Mouse (Mus musculus) midbrain, embryonic 12.5 days (tissue): ENCODE measurements around the gene Atxn10. TPM values are rescaled to one million over a fixed set of nuclear protein-coding genes. Genes with fewer than 3 reads are reported as not detected.

Source experiments
- ATAC-seq: fragments of 200-750 bp; cut with Nextera tagmentation; 2 replicates; pipeline ENCODE4 v1.8.0; 2017; ENCODE audit warnings: low read depth, moderate TSS enrichment, moderate library complexity; ENCODE audit not compliant: low FRiP score
- H3K27ac ChIP-seq: fragments of 300-500 bp; sonication (generic); replicated peaks from 2 replicates; pipeline ENCODE4 v1.5.1; 2016; ENCODE audit warnings: mild to moderate bottlenecking
- H3K27me3 ChIP-seq: fragments of 300-500 bp; sonication (generic); 2 replicates; pipeline ENCODE4 v1.6.1; 2016; ENCODE audit warnings: mild to moderate bottlenecking
- H3K36me3 ChIP-seq: fragments of 300-500 bp; sonication (generic); 2 replicates; pipeline ENCODE4 v1.6.1; 2016
- H3K4me1 ChIP-seq: fragments of 300-500 bp; sonication (generic); 2 replicates; pipeline ENCODE4 v1.6.1; 2016
- H3K4me2 ChIP-seq: fragments of 300-500 bp; sonication (generic); replicated peaks from 2 replicates; pipeline ENCODE4 v1.6.1; 2016; ENCODE audit warnings: mild to moderate bottlenecking, moderate library complexity
- H3K4me3 ChIP-seq: fragments of 300-500 bp; sonication (generic); 2 replicates; pipeline ENCODE4 v1.5.1; 2016; ENCODE audit warnings: mild to moderate bottlenecking
- H3K9ac ChIP-seq: fragments of 300-500 bp; sonication (generic); replicated peaks from 2 replicates; pipeline ENCODE4 v1.6.1; 2016; ENCODE audit warnings: mild to moderate bottlenecking, moderate library complexity
- H3K9me3 ChIP-seq: fragments of 300-500 bp; sonication (generic); 2 replicates; pipeline ENCODE4 v1.6.1; 2016; ENCODE audit warnings: mild to moderate bottlenecking
- WGBS: fragments of 180-500 bp; shearing (Covaris S2); methylation state at CpG from one replicate; pipeline ENCODE4 v1.1.7; 2016; 5-methylcytosine and 5-hydroxymethylcytosine counted together
- polyA plus RNA-seq: library from polyadenylated mRNA; unstranded; fragments of >200 nt; fragmentation: Nextera tagmentation; extraction: Ambion mirVana; gene quantifications from 2 replicates; pipeline ENCODE4 v1.2.1, GENCODE M21; 2016

Gene Atxn10
- polyA plus RNA-seq, 1 experiment from 2014 or later = 404 TPM

GRCm38 (mm10) chr15:85457838-85458237, 121.8 kb downstream of the Atxn10 start:
- 33% methylated on average over 8 of the region's 8 CpGs for WGBS
- peak overlapping the region; percentile 90 for H3K27ac ChIP-seq
- peaks cover 92% of the 10 kb centered on the region for H3K4me1 ChIP-seq
- peaks cover 55% of the 10 kb centered on the region for H3K27me3 ChIP-seq
- ATAC-seq = no peak
- H3K9ac ChIP-seq = no peak overlapping the region
- H3K9me3 ChIP-seq = no peaks in the 10 kb centered on the region
- no peak overlapping the region for H3K4me3 ChIP-seq
- peak overlapping the region; percentile 22 for H3K4me2 ChIP-seq
- H3K36me3 ChIP-seq = peaks cover 8% of the 10 kb centered on the region; the same call in 1 of the 2 replicates

DNA sequence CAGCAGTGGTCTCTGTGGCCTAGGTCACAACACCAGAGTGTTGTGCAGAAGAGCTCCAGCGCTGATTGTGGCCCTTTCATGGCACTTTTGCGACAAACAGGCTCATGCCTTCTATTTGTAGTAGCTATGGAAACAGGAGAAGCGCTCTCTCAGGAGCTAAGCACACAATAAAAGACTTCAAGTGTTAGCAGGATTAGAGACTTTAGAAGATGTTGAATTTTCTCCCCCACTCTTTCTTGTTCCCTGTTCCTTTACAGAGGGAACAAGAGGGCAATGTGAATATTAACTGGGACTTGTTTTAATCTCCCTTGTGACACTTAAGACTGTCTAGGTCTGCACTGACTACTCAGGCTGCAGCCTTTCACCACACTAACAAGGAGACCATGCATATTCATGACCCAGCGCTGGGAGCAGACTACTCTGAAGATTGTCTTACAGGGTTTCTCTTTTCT, 122.6 kb downstream of the Atxn10 start:
- Histone ChIP-seq H3K9ac (no peak overlapping the region), H3K27me3 (peaks cover 49% of the 10 kb centered on the region), H3K36me3 (peaks cover 8% of the 10 kb centered on the region; the same call in 1 of the 2 replicates), H3K4me2 (peak overlapping the region; percentile 18; the same call in 1 of the 2 replicates), H3K27ac (peak overlapping the region; percentile 90), H3K4me1 (peaks cover 99% of the 10 kb centered on the region), H3K9me3 (no peaks in the 10 kb centered on the region), H3K4me3 (no peak overlapping the region)
- ATAC-seq = peak; percentile 76
- whole genome bisulfite sequencing = 5% methylated on average over 4 of the region's 4 CpGs

- Histone ChIP-seq H3K36me3 (peaks cover 2% of the 10 kb centered on the region; the same call in 1 of the 2 replicates), H3K27me3 (peaks cover 31% of the 10 kb centered on the region), H3K27ac (peak overlapping the region; percentile 90), H3K9ac (0 out of 2 replicates have a peak overlapping the region, but pooled peaks have one; percentile 20), H3K9me3 (no peaks in the 10 kb centered on the region), H3K4me3 (no peak overlapping the region), H3K4me2 (0 out of 2 replicates have a peak overlapping the region, but pooled peaks have one; percentile 2), H3K4me1 (peaks cover 100% of the 10 kb centered on the region)
- WGBS = 22% methylated on average over 4 of the region's 4 CpGs
- peak; percentile 71 for ATAC-seq
Observed at GRCm38 (mm10) chr15:85461541-85461940, 125.5 kb downstream of the Atxn10 start.

DNA sequence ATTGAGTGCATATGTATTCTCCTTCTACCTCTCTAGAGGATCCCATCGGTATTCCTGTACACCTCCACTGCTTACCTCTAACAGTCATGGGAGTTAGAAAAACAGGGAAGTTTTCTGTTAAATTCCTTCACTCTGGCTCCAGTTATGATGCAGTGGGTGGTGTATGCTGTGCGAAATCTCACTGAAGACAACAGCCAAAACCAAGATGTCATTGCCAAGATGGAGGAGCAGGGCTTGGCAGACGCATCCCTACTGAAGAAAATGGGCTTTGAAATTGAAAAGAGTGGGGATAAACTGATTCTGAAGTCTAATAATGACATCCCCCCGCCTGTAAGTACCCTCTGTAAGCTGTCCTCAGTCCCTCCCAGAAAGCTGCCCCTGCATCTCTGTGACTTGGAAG, 126.1 kb downstream of the Atxn10 start:
- no peak overlapping the region for H3K4me3 ChIP-seq

GRCm38 (mm10) chr15:85463027-85463790, 127.2 kb downstream of the Atxn10 start:
- 22% methylated on average over 13 of the region's 13 CpGs for WGBS
- Histone ChIP-seq H3K4me1 (peaks cover 89% of the 10 kb centered on the region), H3K4me2 (peak overlapping the region; percentile 19; the same call in 1 of the 2 replicates), H3K36me3 (peaks cover 8% of the 10 kb centered on the region), H3K4me3 (no peak overlapping the region), H3K9ac (no peak overlapping the region), H3K27ac (peak overlapping the region; percentile 90), H3K9me3 (no peaks in the 10 kb centered on the region), H3K27me3 (peaks cover 30% of the 10 kb centered on the region)
- no peak for ATAC-seq

More for the DNA sequence above, 126.1 kb downstream of the Atxn10 start:
- Histone ChIP-seq H3K9ac (no peak overlapping the region), H3K4me2 (peak overlapping the region; percentile 19; the same call in 1 of the 2 replicates), H3K9me3 (no peaks in the 10 kb centered on the region), H3K4me1 (peaks cover 99% of the 10 kb centered on the region), H3K27ac (peak overlapping the region; percentile 90), H3K36me3 (peaks cover 5% of the 10 kb centered on the region; the same call in 1 of the 2 replicates), H3K27me3 (peaks cover 28% of the 10 kb centered on the region)
- 44% methylated on average over 4 of the region's 4 CpGs for WGBS
- no peak for ATAC-seq

DNA sequence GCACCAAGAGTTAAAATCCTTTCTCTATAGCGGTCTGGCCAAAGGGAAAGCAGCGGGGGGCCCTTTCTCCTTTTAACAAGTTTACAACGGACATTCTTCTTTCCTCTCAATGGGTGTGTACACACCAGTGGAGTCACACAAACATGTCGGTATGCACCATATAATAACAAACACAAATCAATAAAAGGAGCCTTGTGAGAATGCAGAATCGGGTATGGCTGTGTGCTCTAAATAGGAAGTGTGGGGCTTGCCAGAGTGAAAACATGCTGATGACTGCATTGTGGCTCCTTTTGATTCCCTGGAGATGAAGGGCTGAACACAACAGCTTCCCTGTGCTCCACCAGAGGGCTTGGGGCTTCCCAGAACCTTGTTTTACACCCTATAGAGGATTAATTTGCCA, 128.1 kb downstream of the Atxn10 start:
- H3K4me2 ChIP-seq = no peak overlapping the region; the same call in 1 of the 2 replicates
- H3K36me3 ChIP-seq = peaks cover 18% of the 10 kb centered on the region
- peak overlapping the region; percentile 90 for H3K27ac ChIP-seq
- no peaks in the 10 kb centered on the region for H3K9me3 ChIP-seq
- ATAC-seq = peak; percentile 44
- WGBS = 2% methylated on average over 5 of the region's 5 CpGs
- H3K9ac ChIP-seq = no peak overlapping the region
- H3K4me1 ChIP-seq = peaks cover 79% of the 10 kb centered on the region
- no peak overlapping the region for H3K4me3 ChIP-seq
- H3K27me3 ChIP-seq = peaks cover 31% of the 10 kb centered on the region

GRCm38 (mm10) chr15:85464823-85465565, 128.9 kb downstream of the Atxn10 start:
- H3K27ac ChIP-seq = peak overlapping the region; percentile 90
- no peak overlapping the region for H3K4me2 ChIP-seq
- peaks cover 21% of the 10 kb centered on the region for H3K36me3 ChIP-seq
- no peak overlapping the region for H3K9ac ChIP-seq
- no peaks in the 10 kb centered on the region for H3K9me3 ChIP-seq
- H3K27me3 ChIP-seq = peaks cover 23% of the 10 kb centered on the region
- no peak overlapping the region for H3K4me3 ChIP-seq
- 39% methylated on average over 10 of the region's 10 CpGs for WGBS
- ATAC-seq = no peak
- H3K4me1 ChIP-seq = peaks cover 71% of the 10 kb centered on the region

GRCm38 (mm10) chr15:85466456-85467067, 130.5 kb downstream of the Atxn10 start:
- no peak for ATAC-seq
- WGBS = 78% methylated on average over 5 of the region's 5 CpGs

GRCm38 (mm10) chr15:85469401-85469800, 133.4 kb downstream of the Atxn10 start:
- 0 out of 2 replicates have a peak overlapping the region, but pooled peaks have one; percentile 40 for H3K27ac ChIP-seq
- peaks cover 16% of the 10 kb centered on the region for H3K27me3 ChIP-seq
- H3K36me3 ChIP-seq = peaks cover 28% of the 10 kb centered on the region
- H3K4me2 ChIP-seq = no peak overlapping the region
- H3K4me3 ChIP-seq = no peak overlapping the region
- no peaks in the 10 kb centered on the region for H3K9me3 ChIP-seq
- peaks cover 27% of the 10 kb centered on the region for H3K4me1 ChIP-seq
- ATAC-seq = no peak
- 84% methylated on average over 6 of the region's 6 CpGs for WGBS
- H3K9ac ChIP-seq = no peak overlapping the region

More at GRCm38 (mm10) chr15:85466456-85467067, 130.5 kb downstream of the Atxn10 start:
- Histone ChIP-seq H3K4me2 (no peak overlapping the region), H3K9ac (no peak overlapping the region), H3K9me3 (no peaks in the 10 kb centered on the region), H3K4me1 (peaks cover 55% of the 10 kb centered on the region), H3K4me3 (no peak overlapping the region), H3K36me3 (peaks cover 28% of the 10 kb centered on the region), H3K27me3 (peaks cover 16% of the 10 kb centered on the region), H3K27ac (peak overlapping the region; percentile 1)

- Histone ChIP-seq H3K4me3 (no peak overlapping the region), H3K36me3 (peaks cover 8% of the 10 kb centered on the region; the same call in 1 of the 2 replicates), H3K27ac (no peak overlapping the region), H3K4me1 (peaks cover 11% of the 10 kb centered on the region), H3K9ac (no peak overlapping the region), H3K9me3 (no peaks in the 10 kb centered on the region), H3K4me2 (no peak overlapping the region), H3K27me3 (no peaks in the 10 kb centered on the region)
- WGBS = 80% methylated on average over 3 of the region's 3 CpGs
- ATAC-seq = no peak
Observed at GRCm38 (mm10) chr15:85474697-85475096, 138.7 kb downstream of the Atxn10 start.

- no peaks in the 10 kb centered on the region for H3K36me3 ChIP-seq
- H3K4me1 ChIP-seq = peaks cover 26% of the 10 kb centered on the region
- H3K9me3 ChIP-seq = no peaks in the 10 kb centered on the region
- no peak overlapping the region for H3K4me3 ChIP-seq
- 19% methylated on average over 1 of the region's 1 CpGs for WGBS
- H3K27ac ChIP-seq = no peak overlapping the region
- no peak overlapping the region for H3K9ac ChIP-seq
- peaks cover 27% of the 10 kb centered on the region for H3K27me3 ChIP-seq
- no peak for ATAC-seq
- no peak overlapping the region for H3K4me2 ChIP-seq
Observed at GRCm38 (mm10) chr15:85477584-85477983, 141.5 kb downstream of the Atxn10 start.
